Mouse (Mus musculus) NIH3T3 (cell line): ENCODE data around the gene Cdhr3.

Experiments
- DNase-seq: peaks from one replicate; pipeline ENCODE4 v3.0.0-alpha.2; 2012; ENCODE audit warnings: low read depth

The Cdhr3 gene

GRCm38 (mm10) chr12:33092775-33093174 is at the start of gene Cdhr3:
TSS of gene Cdhr3 (minus strand) at chr12:33092875.
- no peak for DNase-seq

GRCm38 (mm10) chr12:33139083-33139482 is 46.4 kb upstream of the Cdhr3 start:
- no peak for DNase-seq

- no peak for DNase-seq
Measured at GRCm38 (mm10) chr12:33137857-33138256, 45.2 kb upstream of the Cdhr3 start.

GRCm38 (mm10) chr12:33131796-33132195 is 39.1 kb upstream of the Cdhr3 start:
- no peak for DNase-seq

- DNase-seq: no peak
Measured at GRCm38 (mm10) chr12:33130401-33130800, 37.7 kb upstream of the Cdhr3 start.

- DNase-seq: peak; percentile 53
Measured at GRCm38 (mm10) chr12:33129410-33129809, 36.7 kb upstream of the Cdhr3 start.

- no peak for DNase-seq
Measured at GRCm38 (mm10) chr12:33128702-33129101, 36.0 kb upstream of the Cdhr3 start.

GRCm38 (mm10) chr12:33128121-33128520 is 35.4 kb upstream of the Cdhr3 start:
- no peak for DNase-seq

GRCm38 (mm10) chr12:33126243-33126642 is 33.6 kb upstream of the Cdhr3 start:
- DNase-seq: no peak

GRCm38 (mm10) chr12:33125594-33126227 is 33.0 kb upstream of the Cdhr3 start:
- DNase-seq: no peak

- no peak for DNase-seq
Measured at GRCm38 (mm10) chr12:33118624-33119301, 26.1 kb upstream of the Cdhr3 start.

GRCm38 (mm10) chr12:33110894-33111471 is 18.3 kb upstream of the Cdhr3 start:
- DNase-seq: peak; percentile 95

GRCm38 (mm10) chr12:33109531-33109930 is 16.9 kb upstream of the Cdhr3 start:
- DNase-seq: peak; percentile 81

- DNase-seq: no peak
Measured at GRCm38 (mm10) chr12:33106438-33107167, 13.9 kb upstream of the Cdhr3 start.

GRCm38 (mm10) chr12:33105724-33106123 is 13.0 kb upstream of the Cdhr3 start:
- DNase-seq: no peak

- DNase-seq: peak; percentile 81
Measured at GRCm38 (mm10) chr12:33102342-33103115, 9.9 kb upstream of the Cdhr3 start.

- DNase-seq: peak; percentile 32
Measured at GRCm38 (mm10) chr12:33101627-33102026, 9.0 kb upstream of the Cdhr3 start.

- DNase-seq: no peak
Measured at GRCm38 (mm10) chr12:33096017-33096416, 3.3 kb upstream of the Cdhr3 start.

- no peak for DNase-seq
Measured at GRCm38 (mm10) chr12:33092196-33092595, 479 bp downstream of the Cdhr3 start.

- DNase-seq: no peak
Measured at GRCm38 (mm10) chr12:33086151-33086550, 6.5 kb downstream of the Cdhr3 start.

- DNase-seq: peak; percentile 84
Measured at GRCm38 (mm10) chr12:33084683-33085082, 8.0 kb downstream of the Cdhr3 start.

GRCm38 (mm10) chr12:33083362-33083761 is 9.3 kb downstream of the Cdhr3 start:
- peak; percentile 59 for DNase-seq
